Mouse (Mus musculus): Measurements from ENCODE around the gene Rab11a. TPM values are rescaled to one million over a fixed set of nuclear protein-coding genes. Genes with fewer than 3 reads are reported as not detected.
A peak's percentile ranks its signal among the peaks of the same experiment; 100 is the strongest.
"Not testable (repeated sequence)": the region's sequence is repeated elsewhere in the genome, so short reads cannot be mapped to it uniquely, and the experiment has no call there.

The Rab11a gene
- polyA plus RNA-seq, 1 experiment from 2014 or later, result 408 TPM

DNA sequence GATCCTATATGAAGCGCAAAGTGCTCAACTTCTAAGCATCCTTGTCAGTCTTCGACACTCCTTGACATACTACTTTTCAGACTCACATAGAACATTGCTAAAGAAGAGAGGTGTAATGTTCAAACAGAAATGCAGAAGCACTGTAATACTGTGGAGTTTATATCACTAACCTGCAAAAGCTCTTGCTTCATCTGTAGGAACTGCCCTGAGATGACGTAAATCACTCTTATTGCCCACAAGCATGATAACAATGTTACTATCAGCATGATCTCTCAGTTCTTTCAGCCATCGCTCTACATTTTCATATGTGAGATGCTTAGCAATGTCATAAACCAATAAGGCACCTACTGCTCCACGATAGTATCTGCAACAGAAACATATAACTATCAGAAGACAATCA, 11.1 kb downstream of the Rab11a start:
- no peak overlapping the region for H3K27ac ChIP-seq (replicated peaks in 1 of 2; ENCODE audit: control insufficient read depth in 1 of 2, insufficient read depth in 1 of 2, low read depth in 2 of 2, low read length in 2 of 2)
- H3K27me3 ChIP-seq (ENCODE audit: control insufficient read depth, insufficient read depth, low read length), result no peaks in the 10 kb centered on the region
- no peak for ATAC-seq (ENCODE audit: insufficient number of reproducible peaks, insufficient read depth, low FRiP score, low read depth)
- H3K9ac ChIP-seq (ENCODE audit: low read length), result no peak overlapping the region
- H3K36me3 ChIP-seq (ENCODE audit: control insufficient read depth, insufficient read depth, low read length), result peaks cover 65% of the 10 kb centered on the region
- H3K4me3 ChIP-seq (ENCODE audit: control insufficient read depth in 1 of 2, insufficient read depth in 1 of 2, low read depth in 1 of 2, low read length in 2 of 2), result no peak overlapping the region
- peaks cover 2 to 6% of the 10 kb centered on the region in 2 experiments; a peak in 3 of 4 replicates for H3K4me1 ChIP-seq (ENCODE audit: control insufficient read depth in 2 of 2, insufficient read depth in 2 of 2, low read length in 2 of 2)
- no peak overlapping the region for H3K4me2 ChIP-seq (ENCODE audit: low read length)
- 95% methylated on average over 5 of the region's 5 CpGs for WGBS
- no peaks in the 10 kb centered on the region for H3K9me3 ChIP-seq (ENCODE audit: control insufficient read depth, low read length)

DNA sequence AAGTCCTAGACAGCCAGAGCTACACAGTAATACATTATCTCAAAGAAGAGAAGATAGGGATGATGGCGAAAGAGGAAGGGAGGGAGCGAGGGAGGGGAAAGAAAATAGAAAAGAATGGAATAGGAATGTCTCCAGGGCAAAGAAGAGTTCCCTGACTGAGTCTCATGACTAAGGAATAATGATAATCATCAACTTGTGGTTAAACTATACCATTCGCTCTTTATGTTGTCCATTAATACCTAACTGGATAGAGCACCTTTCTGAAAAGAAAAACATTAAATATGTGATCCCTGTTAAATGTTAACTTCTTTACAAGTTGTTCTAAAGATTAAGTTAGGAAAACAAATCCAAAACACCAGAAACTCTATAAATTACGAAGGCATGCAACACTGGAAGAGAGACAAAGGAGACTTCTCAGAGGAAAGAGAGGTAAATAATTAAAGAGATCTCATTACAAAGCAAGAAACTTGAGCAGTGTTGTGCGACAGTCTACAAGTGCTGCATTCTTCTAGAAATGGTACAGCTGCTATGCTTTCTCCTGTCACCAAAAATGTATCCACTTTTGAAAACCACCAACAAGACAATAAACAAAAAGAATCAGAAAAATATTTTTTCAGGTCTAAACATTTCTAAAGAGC, 17.9 kb downstream of the Rab11a start:
- no peak overlapping the region for H3K4me2 ChIP-seq (ENCODE audit: low read length)
- H3K36me3 ChIP-seq (ENCODE audit: control insufficient read depth, insufficient read depth, low read length), result peaks cover 69% of the 10 kb centered on the region
- H3K9me3 ChIP-seq (ENCODE audit: control insufficient read depth, low read length), result no peaks in the 10 kb centered on the region
- H3K27me3 ChIP-seq (ENCODE audit: control insufficient read depth, insufficient read depth, low read length), result no peaks in the 10 kb centered on the region
- 63% methylated on average over 5 of the region's 5 CpGs for WGBS
- H3K4me1 ChIP-seq (ENCODE audit: control insufficient read depth in 2 of 2, insufficient read depth in 2 of 2, low read length in 2 of 2), result peaks cover 0 to 3% of the 10 kb centered on the region in 2 experiments; a peak in 1 of 4 replicates
- H3K4me3 ChIP-seq (ENCODE audit: control insufficient read depth in 1 of 2, insufficient read depth in 1 of 2, low read depth in 1 of 2, low read length in 2 of 2), result no peak overlapping the region
- H3K27ac ChIP-seq (replicated peaks in 1 of 2; ENCODE audit: control insufficient read depth in 1 of 2, insufficient read depth in 1 of 2, low read depth in 2 of 2, low read length in 2 of 2), result no peak overlapping the region
- no peak overlapping the region for H3K9ac ChIP-seq (ENCODE audit: low read length)
- ATAC-seq (ENCODE audit: insufficient number of reproducible peaks, insufficient read depth, low FRiP score, low read depth), result no peak

GRCm38 (mm10) chr9:64710291-64710690, 27.3 kb downstream of the Rab11a start:
- not testable (repeated sequence) for ATAC-seq (ENCODE audit: insufficient number of reproducible peaks, insufficient read depth, low FRiP score, low read depth); H3K9me3 ChIP-seq (ENCODE audit: control insufficient read depth, low read length); H3K9ac ChIP-seq (ENCODE audit: low read length)

DNA sequence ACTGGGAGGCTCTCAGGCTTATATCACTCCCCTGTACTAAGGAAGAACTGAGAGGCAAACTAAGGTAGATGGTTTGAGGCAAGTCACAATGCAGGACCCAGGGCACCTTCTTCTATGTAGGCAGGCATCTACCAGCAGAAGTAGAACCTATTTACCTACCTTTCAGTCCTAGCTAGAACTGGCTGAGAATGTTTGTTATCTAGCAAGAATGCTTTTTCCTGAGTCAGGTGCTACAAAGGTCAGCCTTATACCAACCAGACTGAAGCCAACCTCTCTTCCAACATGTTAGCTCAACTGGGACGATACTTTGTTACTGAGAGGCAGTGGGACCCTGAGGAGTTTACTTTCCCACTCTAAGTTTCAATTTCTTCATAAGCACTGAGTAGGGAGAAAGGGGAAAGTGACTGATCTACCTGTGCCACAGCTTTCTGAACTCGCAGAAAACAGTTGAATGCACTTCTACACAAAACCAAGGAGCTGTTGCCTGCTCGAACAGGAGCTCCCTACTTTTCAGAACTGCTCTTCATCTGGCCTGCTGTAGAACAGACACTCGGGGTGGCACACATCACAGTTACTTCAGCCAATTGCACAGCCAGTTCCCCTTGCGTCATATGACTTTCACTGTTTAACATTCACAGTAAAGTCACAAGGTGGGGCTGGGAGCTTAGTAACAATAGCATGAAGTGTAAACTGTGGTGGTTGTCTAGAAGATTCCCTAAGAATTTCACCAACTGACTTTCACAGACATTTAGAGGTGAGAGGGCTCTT, 33.3 kb downstream of the Rab11a start:
- peaks cover 14 to 32% of the 10 kb centered on the region in 2 experiments for H3K4me1 ChIP-seq (ENCODE audit: control insufficient read depth in 2 of 2, insufficient read depth in 2 of 2, low read length in 2 of 2)
- peaks cover 50% of the 10 kb centered on the region for H3K36me3 ChIP-seq (ENCODE audit: control insufficient read depth, insufficient read depth, low read length)
- no peak overlapping the region for H3K27ac ChIP-seq (replicated peaks in 1 of 2; ENCODE audit: control insufficient read depth in 1 of 2, insufficient read depth in 1 of 2, low read depth in 2 of 2, low read length in 2 of 2)
- ATAC-seq (ENCODE audit: insufficient number of reproducible peaks, insufficient read depth, low FRiP score, low read depth), result no peak
- H3K9me3 ChIP-seq (ENCODE audit: control insufficient read depth, low read length), result no peaks in the 10 kb centered on the region
- 83% methylated on average over 5 of the region's 5 CpGs for WGBS
- H3K4me3 ChIP-seq (ENCODE audit: control insufficient read depth in 1 of 2, insufficient read depth in 1 of 2, low read depth in 1 of 2, low read length in 2 of 2), result no peak overlapping the region
- no peak overlapping the region for H3K9ac ChIP-seq (ENCODE audit: low read length)
- no peaks in the 10 kb centered on the region for H3K27me3 ChIP-seq (ENCODE audit: control insufficient read depth, insufficient read depth, low read length)
- no peak overlapping the region for H3K4me2 ChIP-seq (ENCODE audit: low read length)

More at GRCm38 (mm10) chr9:64710291-64710690, 27.3 kb downstream of the Rab11a start:
- H3K36me3 ChIP-seq (ENCODE audit: control insufficient read depth, insufficient read depth, low read length), result peaks cover 58% of the 10 kb centered on the region
- H3K27me3 ChIP-seq (ENCODE audit: control insufficient read depth, insufficient read depth, low read length); H3K4me1 ChIP-seq (ENCODE audit: control insufficient read depth in 2 of 2, insufficient read depth in 2 of 2, low read length in 2 of 2); H3K4me3 ChIP-seq (ENCODE audit: control insufficient read depth in 1 of 2, insufficient read depth in 1 of 2, low read depth in 1 of 2, low read length in 2 of 2); H3K4me2 ChIP-seq (ENCODE audit: low read length); H3K27ac ChIP-seq (replicated peaks in 1 of 2; ENCODE audit: control insufficient read depth in 1 of 2, insufficient read depth in 1 of 2, low read depth in 2 of 2, low read length in 2 of 2): not testable (repeated sequence)
- WGBS, result 95% methylated on average over 3 of the region's 5 CpGs

GRCm38 (mm10) chr9:64703420-64703965, 34.1 kb downstream of the Rab11a start:
- Histone ChIP-seq H3K9ac (ENCODE audit: low read length) (no peak overlapping the region), H3K36me3 (ENCODE audit: control insufficient read depth, insufficient read depth, low read length) (peaks cover 46% of the 10 kb centered on the region), H3K27me3 (ENCODE audit: control insufficient read depth, insufficient read depth, low read length) (no peaks in the 10 kb centered on the region), H3K9me3 (ENCODE audit: control insufficient read depth, low read length) (no peaks in the 10 kb centered on the region), H3K4me1 (ENCODE audit: control insufficient read depth in 2 of 2, insufficient read depth in 2 of 2, low read length in 2 of 2) (peaks cover 14 to 32% of the 10 kb centered on the region in 2 experiments), H3K4me2 (ENCODE audit: low read length) (no peak overlapping the region), H3K27ac (replicated peaks in 1 of 2; ENCODE audit: control insufficient read depth in 1 of 2, insufficient read depth in 1 of 2, low read depth in 2 of 2, low read length in 2 of 2) (no peak overlapping the region), H3K4me3 (ENCODE audit: control insufficient read depth in 1 of 2, insufficient read depth in 1 of 2, low read depth in 1 of 2, low read length in 2 of 2) (no peak overlapping the region)
- no peak for ATAC-seq (ENCODE audit: insufficient number of reproducible peaks, insufficient read depth, low FRiP score, low read depth)

GRCm38 (mm10) chr9:64702937-64703336, 34.6 kb downstream of the Rab11a start:
- Histone ChIP-seq H3K4me1 (ENCODE audit: control insufficient read depth in 2 of 2, insufficient read depth in 2 of 2, low read length in 2 of 2) (peaks cover 14 to 32% of the 10 kb centered on the region in 2 experiments), H3K36me3 (ENCODE audit: control insufficient read depth, insufficient read depth, low read length) (peaks cover 46% of the 10 kb centered on the region), H3K9ac (ENCODE audit: low read length) (no peak overlapping the region), H3K27ac (replicated peaks in 1 of 2; ENCODE audit: control insufficient read depth in 1 of 2, insufficient read depth in 1 of 2, low read depth in 2 of 2, low read length in 2 of 2) (no peak overlapping the region), H3K27me3 (ENCODE audit: control insufficient read depth, insufficient read depth, low read length) (no peaks in the 10 kb centered on the region), H3K4me3 (ENCODE audit: control insufficient read depth in 1 of 2, insufficient read depth in 1 of 2, low read depth in 1 of 2, low read length in 2 of 2) (no peak overlapping the region), H3K4me2 (ENCODE audit: low read length) (no peak overlapping the region), H3K9me3 (ENCODE audit: control insufficient read depth, low read length) (no peaks in the 10 kb centered on the region)
- 70% methylated on average over 2 of the region's 2 CpGs for WGBS
- ATAC-seq (ENCODE audit: insufficient number of reproducible peaks, insufficient read depth, low FRiP score, low read depth), result 0 out of 2 replicates have a peak, but pooled peaks have one; percentile 21

DNA sequence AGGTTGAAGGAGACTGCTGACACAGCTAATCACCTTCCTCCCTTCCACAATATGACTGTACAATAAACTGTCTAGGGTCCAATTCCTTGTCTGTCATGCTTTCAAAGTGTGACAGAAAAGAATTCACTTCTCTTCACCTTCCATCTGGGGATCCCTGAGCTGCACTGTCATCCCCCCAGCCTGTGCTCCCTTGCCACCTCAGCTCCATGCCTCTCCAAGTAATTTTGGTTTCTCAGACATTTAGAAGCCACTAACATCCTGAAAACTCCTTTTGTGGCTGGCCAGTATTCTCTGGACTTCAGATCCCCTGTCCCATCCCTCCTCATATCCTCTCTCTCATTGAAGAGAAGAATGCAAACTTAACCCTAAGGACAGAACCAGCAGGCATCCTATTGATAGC, 35.2 kb downstream of the Rab11a start:
- Histone ChIP-seq H3K27ac (replicated peaks in 1 of 2; ENCODE audit: control insufficient read depth in 1 of 2, insufficient read depth in 1 of 2, low read depth in 2 of 2, low read length in 2 of 2) (peak overlapping the region in 1 of 2 experiments; percentile 12; a peak in 1 of 4 replicates), H3K27me3 (ENCODE audit: control insufficient read depth, insufficient read depth, low read length) (no peaks in the 10 kb centered on the region), H3K9me3 (ENCODE audit: control insufficient read depth, low read length) (no peaks in the 10 kb centered on the region), H3K36me3 (ENCODE audit: control insufficient read depth, insufficient read depth, low read length) (peaks cover 41% of the 10 kb centered on the region), H3K4me2 (ENCODE audit: low read length) (no peak overlapping the region), H3K4me1 (ENCODE audit: control insufficient read depth in 2 of 2, insufficient read depth in 2 of 2, low read length in 2 of 2) (peaks cover 14 to 32% of the 10 kb centered on the region in 2 experiments), H3K9ac (ENCODE audit: low read length) (no peak overlapping the region), H3K4me3 (ENCODE audit: control insufficient read depth in 1 of 2, insufficient read depth in 1 of 2, low read depth in 1 of 2, low read length in 2 of 2) (no peak overlapping the region)
- ATAC-seq (ENCODE audit: insufficient number of reproducible peaks, insufficient read depth, low FRiP score, low read depth), result no peak
